Mouse (Mus musculus) heart, embryonic 15.5 days (tissue): Measurements from ENCODE around the gene B3galt4. TPM values are rescaled to one million over a fixed set of nuclear protein-coding genes. Genes with fewer than 3 reads are reported as not detected.
"Not testable (repeated sequence)": the region's sequence is repeated elsewhere in the genome, so short reads cannot be mapped to it uniquely, and the experiment has no call there.

Experiments
- ATAC-seq: fragments of 200-750 bp; cut with Nextera tagmentation; replicated peaks from 2 replicates; pipeline ENCODE4 v1.8.0; 2017; ENCODE audit warnings: low read depth, moderate TSS enrichment; ENCODE audit not compliant: insufficient number of reproducible peaks, insufficient read depth, low FRiP score
- H3K27ac ChIP-seq: fragments of 300-500 bp; sonication (generic); 2 replicates; pipeline ENCODE4 v1.5.1; 2015; ENCODE audit warnings: mild to moderate bottlenecking, inconsistent platforms
- H3K27me3 ChIP-seq: fragments of 300-500 bp; sonication (generic); 2 replicates; pipeline ENCODE4 v1.6.1; 2015; ENCODE audit warnings: inconsistent platforms
- H3K36me3 ChIP-seq: fragments of 300-500 bp; sonication (generic); 2 replicates; pipeline ENCODE4 v1.6.1; 2015; ENCODE audit warnings: mild to moderate bottlenecking, inconsistent platforms
- H3K4me1 ChIP-seq: fragments of 300-500 bp; sonication (generic); replicated peaks from 2 replicates; pipeline ENCODE4 v1.6.1; 2015; ENCODE audit warnings: inconsistent platforms
- H3K4me2 ChIP-seq: fragments of 300-500 bp; sonication (generic); 2 replicates; pipeline ENCODE4 v1.6.1; 2015; ENCODE audit warnings: inconsistent platforms, mild to moderate bottlenecking, moderate library complexity
- H3K4me3 ChIP-seq: fragments of 300-500 bp; sonication (generic); 2 replicates; pipeline ENCODE4 v1.5.1; 2015; ENCODE audit warnings: mild to moderate bottlenecking, inconsistent platforms
- H3K9ac ChIP-seq: fragments of 300-500 bp; sonication (generic); 2 replicates; pipeline ENCODE4 v1.6.1; 2015; ENCODE audit warnings: mild to moderate bottlenecking, inconsistent platforms
- H3K9me3 ChIP-seq: fragments of 300-500 bp; sonication (generic); replicated peaks from 2 replicates; pipeline ENCODE4 v1.6.1; 2016; ENCODE audit warnings: inconsistent platforms
- WGBS: fragments of 180-500 bp; shearing (Covaris S2); methylation state at CpG from one replicate; pipeline ENCODE4 v1.1.7; 2015; ENCODE audit warnings: mixed read lengths; 5-methylcytosine and 5-hydroxymethylcytosine counted together
- polyA plus RNA-seq: library from polyadenylated mRNA; unstranded; fragments of >200 nt; fragmentation: Nextera tagmentation; extraction: Ambion mirVana; gene quantifications from 2 replicates; pipeline ENCODE4 v1.2.1, GENCODE M21; 2015

Gene B3galt4
- polyA plus RNA-seq, 1 experiment from 2014 or later = 5.1 TPM

DNA sequence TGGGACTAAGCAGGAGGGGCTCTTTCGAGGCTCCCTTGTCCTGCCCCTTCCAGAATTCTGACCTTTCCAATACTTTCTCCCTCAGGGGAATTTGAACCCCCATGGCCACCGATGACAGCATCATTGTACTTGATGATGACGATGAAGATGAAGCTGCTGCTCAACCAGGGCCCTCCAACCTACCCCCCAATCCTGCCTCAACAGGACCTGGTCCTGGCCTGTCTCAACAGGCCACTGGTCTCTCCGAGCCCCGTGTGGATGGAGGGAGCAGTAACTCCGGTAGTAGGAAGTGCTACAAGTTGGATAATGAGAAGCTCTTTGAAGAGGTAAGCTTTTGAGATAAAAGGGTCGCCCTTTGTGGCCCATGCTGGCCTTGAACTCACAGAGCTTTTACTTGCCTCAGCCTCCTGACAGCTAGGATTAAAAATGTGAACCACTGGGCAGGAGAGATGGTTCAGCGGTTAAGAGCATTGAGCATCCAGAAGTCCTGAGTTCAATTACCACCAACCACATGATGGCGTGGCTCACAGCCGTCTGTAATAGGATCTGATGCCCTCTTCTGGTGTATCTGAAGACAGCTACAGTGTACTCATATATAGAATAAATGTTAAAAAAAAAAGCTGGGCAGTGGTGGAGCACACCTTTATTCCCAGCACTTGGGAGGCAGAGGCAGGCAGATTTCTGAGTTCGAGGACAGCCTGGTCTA is 40.8 kb downstream of the B3galt4 start:
- H3K27me3 ChIP-seq = no peaks in the 10 kb centered on the region
- H3K9me3 ChIP-seq = no peaks in the 10 kb centered on the region
- peak overlapping the region; percentile 91 for H3K9ac ChIP-seq
- peaks cover 31% of the 10 kb centered on the region for H3K4me1 ChIP-seq
- 37% methylated on average over 11 of the region's 11 CpGs for WGBS
- peak overlapping the region; percentile 99 for H3K4me2 ChIP-seq
- peak overlapping the region; percentile 93 for H3K27ac ChIP-seq
- H3K36me3 ChIP-seq = peaks cover 39% of the 10 kb centered on the region
- no peak for ATAC-seq
- peak overlapping the region; percentile 88 for H3K4me3 ChIP-seq

- peak overlapping the region; percentile 99 for H3K4me2 ChIP-seq
- H3K9me3 ChIP-seq = no peaks in the 10 kb centered on the region
- peak overlapping the region; percentile 88 for H3K4me3 ChIP-seq
- no peaks in the 10 kb centered on the region for H3K27me3 ChIP-seq
- H3K27ac ChIP-seq = peak overlapping the region; percentile 93
- WGBS = under 1% methylated on average over 14 of the region's 14 CpGs
- peak overlapping the region; percentile 91 for H3K9ac ChIP-seq
- no peak for ATAC-seq
- H3K36me3 ChIP-seq = peaks cover 36% of the 10 kb centered on the region
- H3K4me1 ChIP-seq = peaks cover 25% of the 10 kb centered on the region
These were observed 41.4 kb downstream of the B3galt4 start for GRCm38 (mm10) chr17:33909869-33910250.

DNA sequence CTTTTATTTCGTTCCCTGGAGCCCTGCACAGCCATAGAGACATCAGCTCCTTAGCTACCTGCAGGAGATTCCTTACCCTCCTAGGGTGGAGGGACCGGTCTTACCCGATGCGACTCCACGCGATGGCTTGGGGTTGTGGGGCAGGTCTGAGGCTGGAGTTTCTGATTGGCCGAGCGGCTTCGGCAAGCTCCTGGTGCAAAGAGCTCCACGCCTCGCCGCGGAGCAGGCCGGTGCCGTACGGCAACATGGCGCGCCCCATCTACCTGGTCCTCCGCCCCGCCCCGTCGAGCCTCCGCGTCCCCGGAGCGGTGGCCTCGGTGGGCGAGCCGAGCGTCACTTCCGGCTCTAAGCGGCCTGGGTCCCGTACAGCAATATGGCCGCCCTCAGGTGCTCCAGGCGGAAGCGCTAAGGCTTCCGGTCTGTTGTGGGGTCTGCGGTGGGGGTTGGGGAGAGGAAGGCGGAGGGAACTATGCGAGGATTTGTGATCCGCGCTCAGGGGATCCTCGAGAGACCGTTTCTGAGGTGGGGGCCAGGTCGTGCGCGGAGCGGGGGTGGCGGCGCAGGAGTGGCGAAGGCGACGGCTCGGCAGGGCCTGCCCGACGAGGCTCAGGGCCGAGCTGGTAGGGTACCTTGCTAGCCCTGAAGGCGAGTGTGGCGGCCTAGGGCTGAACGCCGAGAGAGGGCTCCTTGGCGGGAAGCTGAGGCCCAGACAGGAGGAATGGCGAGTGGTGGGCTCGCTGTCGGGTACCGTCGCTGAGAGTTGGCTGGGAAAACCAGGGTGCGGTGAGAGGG is 42.0 kb downstream of the B3galt4 start, which contains the start of gene Daxx:
Gene Daxx, plus strand, starts transcription at position 338 of the 792 bp plus-strand sequence.
- Histone ChIP-seq H3K36me3 (peaks cover 31% of the 10 kb centered on the region), H3K4me2 (peak within 1 kb of the TSS; percentile 99), H3K27ac (peak within 1 kb of the TSS; percentile 93), H3K4me1 (peaks cover 23% of the 10 kb centered on the region), H3K9ac (peak within 1 kb of the TSS; percentile 91), H3K9me3 (no peaks in the 10 kb centered on the region), H3K27me3 (no peaks in the 10 kb centered on the region), H3K4me3 (peak within 1 kb of the TSS; percentile 88)
- ATAC-seq = peak; percentile 97
- WGBS = under 1% methylated on average over 68 of the region's 68 CpGs

GRCm38 (mm10) chr17:33908331-33909076 is 42.8 kb downstream of the B3galt4 start:
- whole genome bisulfite sequencing = under 1% methylated on average over 44 of the region's 44 CpGs
- ATAC-seq = peak; percentile 2; the same call in 1 of the 2 replicates

DNA sequence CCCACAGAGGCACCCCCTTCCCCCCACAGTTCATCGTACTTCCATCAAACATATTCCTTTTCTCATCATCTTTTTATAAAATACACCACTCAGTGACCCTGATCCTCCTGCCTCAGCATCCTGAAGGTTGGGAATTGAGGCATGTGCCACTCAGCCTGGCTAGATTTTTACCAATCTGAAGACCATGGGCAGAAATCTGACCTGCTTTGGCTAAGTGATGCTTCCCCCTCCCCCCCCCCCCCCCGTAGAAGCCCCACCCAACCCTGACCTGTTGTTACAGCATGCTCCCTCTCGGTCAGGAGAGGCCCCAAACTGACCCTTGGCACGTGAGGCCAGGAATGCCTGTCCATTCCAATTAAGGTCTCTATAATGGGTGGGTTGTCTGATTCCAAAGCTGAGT is 46.5 kb downstream of the B3galt4 start, which contains the start of gene Platr17:
Gene Platr17, plus strand, starts transcription at position 301 of the 400 bp plus-strand sequence.
- H3K4me1 ChIP-seq = peaks cover 14% of the 10 kb centered on the region
- not testable (repeated sequence) for H3K36me3 ChIP-seq, H3K4me3 ChIP-seq, H3K9me3 ChIP-seq, H3K9ac ChIP-seq, H3K27me3 ChIP-seq, H3K27ac ChIP-seq, H3K4me2 ChIP-seq, ATAC-seq
- WGBS = 37% methylated on average over 2 of the region's 4 CpGs

More at GRCm38 (mm10) chr17:33908331-33909076, 42.8 kb downstream of the B3galt4 start:
- Histone ChIP-seq H3K9me3 (no peaks in the 10 kb centered on the region), H3K36me3 (peaks cover 23% of the 10 kb centered on the region), H3K27ac (peak overlapping the region; percentile 85), H3K27me3 (no peaks in the 10 kb centered on the region), H3K9ac (peak overlapping the region; percentile 66), H3K4me3 (peak overlapping the region; percentile 88), H3K4me1 (peaks cover 19% of the 10 kb centered on the region), H3K4me2 (peak overlapping the region; percentile 99)

DNA sequence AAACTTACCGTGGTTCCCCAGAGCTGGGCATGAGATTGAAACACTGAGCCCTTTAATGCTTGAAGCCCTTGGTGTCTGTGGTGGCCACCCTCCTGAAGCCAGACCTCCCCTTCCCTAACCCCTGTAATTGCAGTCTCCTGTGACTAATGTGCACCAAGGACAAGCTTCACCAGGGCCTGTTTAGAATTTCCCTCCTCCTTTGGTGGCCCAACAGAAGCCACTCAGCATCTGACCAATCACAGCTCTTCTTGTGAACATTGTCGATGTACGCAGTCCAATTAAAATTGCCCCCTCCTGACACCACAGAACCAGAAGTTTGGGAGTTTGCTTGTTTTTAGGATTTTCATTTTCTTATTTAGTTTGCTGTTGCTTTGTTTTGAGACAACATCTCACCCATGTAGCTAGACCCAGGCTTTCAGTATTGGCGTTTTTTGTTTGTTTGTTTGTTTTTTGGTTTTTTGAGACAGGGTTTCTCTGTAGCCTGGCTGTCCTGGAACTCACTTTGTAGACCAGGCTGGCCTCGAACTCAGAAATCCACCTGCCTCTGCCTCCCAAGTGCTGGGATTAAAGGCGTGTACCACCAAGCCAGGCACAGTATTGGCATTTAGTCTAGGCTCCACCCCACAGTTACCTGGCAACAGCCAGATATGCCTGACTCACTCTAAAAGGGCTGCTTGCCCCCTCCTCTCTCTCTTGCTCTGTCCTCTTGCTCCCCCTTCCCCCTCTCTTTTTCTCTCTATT is 47.2 kb downstream of the B3galt4 start:
- not testable (repeated sequence) for H3K27me3 ChIP-seq, H3K4me3 ChIP-seq, H3K9me3 ChIP-seq, H3K36me3 ChIP-seq, H3K27ac ChIP-seq, H3K9ac ChIP-seq, H3K4me2 ChIP-seq, ATAC-seq
- peaks cover 14% of the 10 kb centered on the region for H3K4me1 ChIP-seq
- 75% methylated on average over 6 of the region's 6 CpGs for WGBS

DNA sequence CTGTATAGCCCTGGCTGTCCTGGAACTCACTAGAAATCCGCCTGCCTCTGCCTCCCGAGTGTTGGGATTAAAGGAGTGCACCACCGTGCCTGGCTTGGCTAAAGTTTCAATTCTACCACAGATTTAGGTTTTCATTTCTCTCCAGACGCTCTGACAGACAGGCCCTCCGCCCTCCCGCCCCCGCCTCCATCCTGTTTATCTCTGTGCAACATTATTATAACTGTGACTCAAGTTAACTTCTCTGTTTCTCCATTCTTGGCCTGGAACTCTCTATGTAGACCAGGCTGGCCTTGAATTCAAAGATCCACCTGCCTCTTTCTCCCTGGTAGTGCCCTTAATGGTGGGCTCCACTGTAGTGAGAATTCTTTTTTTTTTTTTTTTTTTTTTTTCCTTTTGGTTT is 48.8 kb downstream of the B3galt4 start:
- Histone ChIP-seq H3K4me2 (no peak overlapping the region), H3K36me3 (no peaks in the 10 kb centered on the region), H3K27me3 (no peaks in the 10 kb centered on the region), H3K9me3 (no peaks in the 10 kb centered on the region), H3K4me3 (no peak overlapping the region), H3K9ac (no peak overlapping the region), H3K4me1 (peaks cover 5% of the 10 kb centered on the region; the same call in 1 of the 2 replicates), H3K27ac (no peak overlapping the region)
- no peak for ATAC-seq
- WGBS = 77% methylated on average over 7 of the region's 7 CpGs

GRCm38 (mm10) chr17:33902079-33902478 is 49.2 kb downstream of the B3galt4 start:
- Histone ChIP-seq H3K4me3 (no peak overlapping the region), H3K36me3 (no peaks in the 10 kb centered on the region), H3K9ac (no peak overlapping the region), H3K4me2 (no peak overlapping the region), H3K27me3 (no peaks in the 10 kb centered on the region), H3K27ac (peak overlapping the region; percentile 47), H3K4me1 (peaks cover 5% of the 10 kb centered on the region; the same call in 1 of the 2 replicates), H3K9me3 (no peaks in the 10 kb centered on the region)
- WGBS = 46% methylated on average over 4 of the region's 4 CpGs
- ATAC-seq = no peak

GRCm38 (mm10) chr17:33901653-33902052 is 49.6 kb downstream of the B3galt4 start:
- peak; percentile 63; the same call in 1 of the 2 replicates for ATAC-seq
- Histone ChIP-seq H3K4me3 (no peak overlapping the region), H3K4me1 (peaks cover 5% of the 10 kb centered on the region; the same call in 1 of the 2 replicates), H3K27ac (peak overlapping the region; percentile 47), H3K9ac (no peak overlapping the region), H3K36me3 (no peaks in the 10 kb centered on the region), H3K4me2 (no peak overlapping the region), H3K27me3 (no peaks in the 10 kb centered on the region), H3K9me3 (no peaks in the 10 kb centered on the region)
- 56% methylated on average over 4 of the region's 4 CpGs for WGBS

GRCm38 (mm10) chr17:33900989-33901314 is 50.3 kb downstream of the B3galt4 start:
- H3K4me3 ChIP-seq = no peak overlapping the region
- H3K36me3 ChIP-seq = no peaks in the 10 kb centered on the region
- peaks cover 5% of the 10 kb centered on the region; the same call in 1 of the 2 replicates for H3K4me1 ChIP-seq
- H3K9me3 ChIP-seq = no peaks in the 10 kb centered on the region
- H3K27me3 ChIP-seq = no peaks in the 10 kb centered on the region
- no peak overlapping the region for H3K9ac ChIP-seq
- no peak overlapping the region for H3K27ac ChIP-seq
- ATAC-seq = no peak
- 72% methylated on average over 4 of the region's 4 CpGs for WGBS
- no peak overlapping the region for H3K4me2 ChIP-seq
